Mouse (Mus musculus) T-helper 2 cell (primary cell): Measurements from ENCODE around the gene Spns2.

Source experiments
- in situ Hi-C: fragments of 300-600 bp; cut with MboI, MseI; formaldehyde crosslinking; loops from one replicate; pipeline ENCODE4 v1.15.1; 2025; ENCODE audit warnings: high pct_unique_total_duplicates

The Spns2 gene

DNA sequence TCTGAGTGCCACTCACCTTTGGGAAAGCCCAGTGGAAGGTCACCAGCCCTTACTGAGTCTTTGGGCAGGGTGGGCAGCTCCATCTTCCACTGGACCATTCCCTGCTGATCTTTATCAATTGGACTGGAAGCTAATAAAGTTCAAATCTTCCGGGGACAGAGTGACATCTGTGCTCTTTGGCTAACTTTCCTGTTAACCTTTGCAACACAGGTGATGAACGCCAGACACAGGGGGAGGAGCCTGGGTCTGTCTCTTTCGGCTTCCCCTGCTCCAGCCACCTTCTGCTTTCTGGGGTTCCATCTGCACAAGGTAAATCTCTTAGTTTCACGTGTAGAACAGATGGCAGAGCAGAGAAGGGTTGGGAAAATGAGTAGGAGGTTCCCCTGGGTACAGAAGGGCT is 51.3 kb downstream of the Spns2 start:
- in situ Hi-C loops = loop anchor here (25.0 kb wide), 1 partner anchor 1426 kb away; the partner anchor contains the start of genes Derl2, Dhx33 and Mis12

DNA sequence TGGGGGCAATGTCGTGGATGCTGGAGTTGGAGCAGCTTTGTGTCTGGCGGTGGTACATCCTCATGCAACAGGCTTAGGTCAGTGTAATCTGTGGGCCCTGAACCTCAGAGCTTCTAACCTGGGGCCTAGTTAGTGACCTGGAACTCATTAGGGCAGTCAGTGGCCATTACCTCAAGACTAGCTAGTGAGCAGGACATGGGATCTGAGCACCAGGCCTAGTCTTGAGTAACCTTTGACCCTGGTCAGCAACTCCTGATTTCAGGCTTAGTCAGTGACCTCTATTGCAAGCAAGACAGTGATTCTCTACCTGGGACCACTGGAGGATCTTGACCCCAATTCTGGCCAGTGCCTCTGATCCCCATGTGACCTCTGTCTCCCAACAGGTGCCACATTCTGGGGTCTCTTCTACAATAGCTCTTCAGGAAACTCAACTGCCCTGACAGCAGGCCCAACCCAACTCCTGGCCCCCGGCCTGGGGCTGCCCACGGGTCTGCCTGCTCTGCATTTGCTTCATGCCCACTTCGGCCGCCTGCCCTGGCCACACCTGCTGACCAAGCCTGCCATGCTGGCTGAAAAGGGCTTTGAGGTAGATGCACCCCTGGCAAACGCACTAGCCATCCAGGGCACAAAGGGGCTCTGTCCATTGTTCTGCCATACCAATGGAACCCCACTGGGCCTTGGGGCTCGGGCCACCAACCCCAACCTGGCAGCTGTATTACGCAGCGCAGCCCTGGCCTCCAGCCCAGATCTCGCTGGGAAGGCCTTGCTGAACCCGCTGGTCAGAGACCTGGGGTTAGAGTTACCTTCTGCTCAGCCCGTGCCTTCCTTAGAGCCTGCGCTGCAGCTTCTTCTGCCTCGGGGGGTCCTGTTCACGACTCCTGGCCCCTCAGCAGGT is 52.7 kb downstream of the Spns2 start:
- in situ Hi-C loops = loop anchor here (25.0 kb wide), 1 partner anchor 1425 kb away; the partner anchor contains the start of genes Derl2, Dhx33 and Mis12

- in situ Hi-C loops = loop anchor here (25.0 kb wide), 1 partner anchor 1424 kb away; the partner anchor contains the start of genes Derl2, Dhx33 and Mis12
Measured at GRCm38 (mm10) chr11:72436271-72436670, 53.4 kb downstream of the Spns2 start.

- in situ Hi-C loops = loop anchor here (25.0 kb wide), 1 partner anchor 1423 kb away; the partner anchor contains the start of genes Derl2, Dhx33 and Mis12
Measured at GRCm38 (mm10) chr11:72435694-72436045, 54.0 kb downstream of the Spns2 start.

DNA sequence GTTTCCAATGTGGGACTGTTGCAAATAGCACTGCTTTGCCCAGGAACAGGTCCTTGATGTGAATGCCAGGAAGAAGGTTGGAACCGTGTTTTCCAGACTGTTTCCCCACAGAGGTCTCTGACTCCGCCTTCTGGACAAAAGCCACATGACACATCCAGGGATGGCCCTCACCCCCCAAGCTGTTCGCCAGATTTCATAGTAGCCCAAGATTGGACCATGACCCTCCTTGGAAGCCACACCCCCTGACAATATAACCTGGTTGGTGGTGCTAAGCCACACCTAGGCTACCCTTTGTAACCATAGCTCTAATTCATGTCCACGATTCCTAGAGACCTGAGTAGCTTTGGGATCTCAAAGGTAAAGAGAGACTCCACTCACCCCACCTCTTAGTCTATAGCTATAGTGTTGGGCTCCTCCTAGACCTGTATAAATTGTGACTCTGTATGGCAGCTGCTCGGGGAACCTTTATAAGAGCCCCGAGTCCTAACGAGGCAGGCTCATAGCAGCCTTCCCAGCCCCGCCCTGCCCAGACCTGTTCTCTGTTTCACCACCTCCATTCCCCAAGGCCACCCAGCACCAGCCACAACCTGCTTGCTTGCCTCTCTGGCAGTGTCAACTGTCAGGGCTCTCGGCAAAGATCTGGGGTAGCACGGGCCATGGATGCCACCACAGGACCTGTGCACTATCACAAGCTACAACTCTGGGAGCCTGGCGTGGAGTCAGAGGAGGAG is 54.6 kb downstream of the Spns2 start, which contains the start of gene Ggt6:
TSS of gene Ggt6 (plus strand) at position 564 of the 731 bp plus-strand sequence.
- in situ Hi-C loops = loop anchor here (25.0 kb wide), 1 partner anchor 1423 kb away; the partner anchor contains the start of genes Derl2, Dhx33 and Mis12

GRCm38 (mm10) chr11:72430311-72431068 is 59.2 kb downstream of the Spns2 start:
- in situ Hi-C loops = loop anchor here (25.0 kb wide), 1 partner anchor 1418 kb away; the partner anchor contains the start of genes Derl2, Dhx33 and Mis12

- in situ Hi-C loops = loop anchor here (5.0 to 25.0 kb wide), 2 partner anchors 197 to 1417 kb away; partner anchors contain the start of genes Derl2, Dhx33 and Mis12
Measured at GRCm38 (mm10) chr11:72429288-72429690, 60.4 kb downstream of the Spns2 start.

GRCm38 (mm10) chr11:72428694-72429093 is 61.0 kb downstream of the Spns2 start:
- in situ Hi-C loops = loop anchor here (5.0 to 25.0 kb wide), 2 partner anchors 196 to 1416 kb away; partner anchors contain the start of genes Derl2, Dhx33 and Mis12

- in situ Hi-C loops = loop anchor here (5.0 to 25.0 kb wide), 2 partner anchors 195 to 1415 kb away; partner anchors contain the start of genes Derl2, Dhx33 and Mis12
Measured at GRCm38 (mm10) chr11:72426884-72427283, 62.8 kb downstream of the Spns2 start.

DNA sequence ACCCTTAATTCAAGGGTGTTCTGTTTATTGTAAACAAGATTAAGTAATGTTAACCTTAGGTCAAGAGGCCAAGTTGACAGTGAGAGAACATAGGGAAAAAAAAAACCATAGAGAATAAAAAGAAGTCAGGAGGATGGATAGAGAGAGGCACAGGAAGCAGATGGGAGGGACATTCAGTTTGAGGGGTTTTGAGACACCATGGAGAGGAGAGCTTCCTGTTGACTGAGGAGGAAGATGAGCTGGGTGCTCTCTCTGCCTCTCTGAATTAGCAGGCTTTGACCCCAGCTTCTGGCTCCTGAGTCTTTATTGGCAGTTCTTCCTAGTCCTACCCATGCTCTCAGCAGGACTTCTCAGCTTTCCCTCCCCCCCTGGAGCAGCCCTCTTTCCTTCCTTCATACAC is 64.5 kb downstream of the Spns2 start:
- in situ Hi-C loops = loop anchor here (5.0 to 25.0 kb wide), 2 partner anchors 193 to 1413 kb away; partner anchors contain the start of genes Derl2, Dhx33 and Mis12

DNA sequence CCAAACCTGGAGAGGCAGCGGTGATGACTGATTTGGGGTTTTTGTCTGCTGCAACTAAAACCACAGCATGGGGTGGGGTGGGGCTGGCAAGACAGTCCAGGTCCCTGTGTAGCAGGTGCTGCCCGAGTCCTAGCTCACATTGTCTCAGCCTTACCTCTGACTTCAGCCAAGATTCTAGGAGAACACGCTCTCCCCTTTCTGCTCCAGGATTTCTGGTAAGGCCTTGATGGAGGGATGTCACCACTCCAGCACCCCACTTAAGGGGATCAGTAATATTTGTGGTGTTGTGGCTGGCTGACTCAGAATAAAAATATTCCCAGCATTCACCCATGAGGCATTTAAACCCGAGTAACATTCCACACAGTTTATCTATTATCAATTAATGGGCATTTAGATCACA is 66.0 kb downstream of the Spns2 start:
- in situ Hi-C loops = no loop called here

DNA sequence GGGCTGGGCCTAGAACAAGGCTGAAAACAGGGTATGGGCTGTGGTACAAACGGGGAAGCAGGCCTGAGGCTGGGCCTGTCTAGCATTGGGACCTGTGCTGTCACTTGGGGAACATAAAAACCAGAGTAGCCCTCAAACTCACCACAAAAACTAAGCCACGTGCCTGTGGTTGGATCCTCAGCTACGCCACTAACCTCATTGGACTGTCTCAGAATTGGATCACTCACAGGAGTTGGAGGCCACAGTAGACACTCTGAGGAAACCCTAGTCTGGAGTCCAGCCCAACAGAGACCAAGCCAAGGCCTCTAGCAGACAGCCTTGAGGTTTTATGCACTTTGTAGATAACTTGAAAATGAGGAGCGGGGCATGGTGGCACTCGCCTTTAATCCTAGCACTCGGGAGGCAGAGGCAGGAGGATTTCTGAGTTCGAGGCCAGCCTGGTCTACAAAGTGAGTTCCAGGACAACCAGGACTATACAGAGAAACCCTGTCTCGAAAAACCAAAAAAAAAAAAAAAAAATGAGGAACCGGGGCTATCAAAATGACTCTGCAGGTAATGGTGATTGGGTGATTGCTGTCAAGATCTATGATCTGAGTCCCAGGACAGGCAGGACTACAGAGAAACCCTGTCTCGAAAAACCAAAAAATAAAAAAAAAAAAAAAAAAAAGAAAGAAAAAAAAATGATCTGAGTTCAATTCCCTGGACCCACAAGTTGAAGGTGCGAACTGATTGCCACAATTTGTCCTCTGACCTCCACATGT is 68.0 kb downstream of the Spns2 start:
- in situ Hi-C loops = no loop called here

DNA sequence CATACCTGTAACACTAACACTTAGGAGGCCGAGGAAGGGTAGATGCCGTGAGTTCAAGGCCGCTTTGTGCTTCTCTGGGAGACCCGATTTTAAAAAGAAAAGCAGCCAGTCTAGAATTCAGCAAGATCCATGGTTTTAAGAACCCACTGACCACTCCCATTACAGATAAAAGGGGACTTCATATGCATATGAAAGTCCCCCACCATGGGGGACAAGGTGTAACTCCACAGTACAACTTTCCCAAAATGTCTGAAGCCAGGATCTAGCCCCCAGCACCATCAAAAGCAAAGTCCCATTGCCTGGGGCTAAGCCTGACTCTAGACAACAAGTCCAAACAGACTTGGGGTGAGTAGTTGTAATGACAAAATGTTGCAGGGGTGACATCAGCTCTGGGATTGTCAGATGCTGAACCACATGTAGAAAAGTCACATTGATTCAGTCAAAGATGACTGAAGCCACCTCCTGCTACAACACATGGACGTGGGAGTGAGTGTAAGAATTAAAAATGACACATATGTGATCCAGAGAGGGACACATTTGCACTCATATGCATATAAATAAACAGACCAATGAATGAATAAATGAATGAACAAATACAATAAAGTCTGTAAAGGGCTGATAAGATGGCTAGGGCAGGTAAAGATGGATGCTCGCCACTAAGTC is 69.1 kb downstream of the Spns2 start:
- in situ Hi-C loops = no loop called here

GRCm38 (mm10) chr11:72419006-72419405 is 70.7 kb downstream of the Spns2 start:
- in situ Hi-C loops = loop anchor here (5.0 kb wide), 1 partner anchor 62 kb away; no protein-coding TSS in a partner anchor

- in situ Hi-C loops = loop anchor here (5.0 kb wide), 1 partner anchor 61 kb away; no protein-coding TSS in a partner anchor
Measured at GRCm38 (mm10) chr11:72418227-72418626, 71.5 kb downstream of the Spns2 start.

- in situ Hi-C loops = loop anchor here (5.0 kb wide), 1 partner anchor 60 kb away; no protein-coding TSS in a partner anchor
Measured at GRCm38 (mm10) chr11:72417376-72417775, 72.3 kb downstream of the Spns2 start.

DNA sequence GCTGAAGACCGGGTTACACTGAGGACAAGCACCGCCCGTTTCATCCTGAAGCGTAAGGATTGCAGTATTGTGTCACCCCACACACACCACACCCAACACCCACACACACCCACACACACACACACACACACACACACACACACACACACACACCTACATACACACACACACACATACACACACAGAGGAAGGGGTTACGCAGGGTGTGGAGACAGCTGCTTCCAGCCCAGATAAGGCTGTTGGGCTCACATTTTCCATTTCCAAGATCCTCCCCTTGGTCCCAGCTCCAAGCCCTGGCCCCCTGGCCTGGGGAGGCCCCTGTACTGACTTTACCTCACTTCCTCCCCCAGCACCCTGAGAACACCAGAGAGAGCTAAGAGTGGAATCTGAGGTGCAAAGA is 73.0 kb downstream of the Spns2 start:
- in situ Hi-C loops = loop anchor here (5.0 kb wide), 1 partner anchor 59 kb away; no protein-coding TSS in a partner anchor

DNA sequence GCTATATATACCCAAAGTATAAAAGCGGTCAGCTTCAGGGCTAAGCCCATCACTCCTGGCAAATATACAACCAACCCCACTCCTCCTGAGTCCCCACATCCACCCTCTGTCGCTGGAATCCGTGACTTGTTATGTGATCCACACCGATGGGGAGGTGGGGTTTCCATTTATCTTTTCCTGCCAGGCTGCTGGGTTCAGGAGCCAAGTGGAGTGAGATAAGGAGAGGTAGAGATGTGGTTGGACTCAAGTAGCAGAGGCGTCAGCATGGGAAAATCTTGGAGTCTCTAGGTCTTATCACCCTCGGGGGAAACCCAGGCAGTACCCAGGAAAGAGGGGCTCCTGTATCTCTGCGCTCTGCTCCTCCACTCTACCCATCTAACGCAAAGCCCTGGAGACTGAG is 74.5 kb downstream of the Spns2 start:
- in situ Hi-C loops = loop anchor here (5.0 kb wide), 1 partner anchor 58 kb away; no protein-coding TSS in a partner anchor

GRCm38 (mm10) chr11:72413601-72414190 is 76.0 kb downstream of the Spns2 start:
- in situ Hi-C loops = no loop called here
